Mouse (Mus musculus) left cerebral cortex, adult 18-20 months (tissue): ENCODE results near the gene Rpusd3. TPM values are rescaled to one million over a fixed set of nuclear protein-coding genes. Genes with fewer than 3 reads are reported as not detected.

Experiments used
- DNase-seq, 2 experiments: peaks; one replicate each; pipeline ENCODE4 v3.0.0; 2021 to 2022; ENCODE audit warnings: low spot score in 2 of 2, mixed read lengths in 1 of 2
- long read RNA-seq, 2 experiments: library from polyadenylated mRNA; stranded (forward); transcript quantifications; one replicate each; pipeline ENCODE4 v2.0.0; 2021
- total RNA-seq, 2 experiments: library from RNA; stranded (reverse); gene quantifications; 2 replicates each; pipeline ENCODE4 v1.2.3; 2021

The Rpusd3 gene
- 10 to 100 TPM; 14.7 to 19.8 TPM for total RNA-seq
- long read RNA-seq, experiment 1, transcript Rpusd3-202 (9 exons, 1,269 nt), result major isoform, 6 of 16 reads
- long read RNA-seq, experiment 1, partial matches to known transcripts, result 2 of 16 reads
- long read RNA-seq, experiment 1, other reads (novel, unspliced or antisense), result 6 of 16 reads
- long read RNA-seq, experiment 2, partial matches to known transcripts, result 1 of 8 reads
- long read RNA-seq, experiment 2, other reads (novel, unspliced or antisense), result 4 of 8 reads

DNA sequence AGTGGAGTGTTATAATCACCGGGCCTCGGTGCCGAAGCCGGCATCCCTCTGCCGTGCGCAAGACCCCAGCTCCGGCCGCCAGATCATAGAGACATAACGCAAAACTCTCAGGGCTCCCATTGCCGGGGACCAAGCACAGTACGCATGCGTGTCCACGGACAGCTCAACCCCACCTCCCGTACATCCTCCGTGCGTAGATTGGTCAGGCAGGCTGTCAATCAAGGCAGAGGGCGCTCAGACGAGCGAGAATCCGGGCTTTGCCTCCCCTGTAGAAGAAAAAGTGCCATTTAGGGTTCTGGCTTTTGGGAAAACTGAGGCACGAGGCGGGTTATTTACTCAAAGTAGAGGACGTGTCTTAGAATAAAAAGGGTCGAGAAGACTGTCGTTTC, at the start of gene Rpusd3:
TSS of gene Rpusd3 (minus strand) at position 142 of the 389 bp plus-strand sequence.
- DNase-seq, result peak; percentile 98 to 100

DNA sequence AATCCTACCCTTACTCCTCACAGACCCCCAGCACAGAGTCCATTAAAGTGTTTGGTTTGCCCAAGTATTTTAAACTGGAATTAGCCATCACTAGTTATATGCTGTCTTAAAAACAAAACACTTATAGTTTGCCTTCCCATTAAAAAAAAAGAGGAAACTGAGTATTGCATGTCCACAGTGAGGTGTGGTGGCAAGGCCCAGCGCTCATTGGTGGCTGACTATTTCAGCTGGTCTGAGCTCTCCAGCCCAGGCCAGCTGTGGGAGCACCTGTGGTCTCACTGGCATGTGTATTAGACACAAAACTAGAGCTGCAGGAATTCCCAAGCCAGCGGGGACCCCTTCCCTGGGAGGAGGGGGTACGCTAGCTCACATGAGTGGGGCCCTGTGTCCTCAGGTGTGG, 49.4 kb upstream of the Rpusd3 start:
- DNase-seq, result no peak

DNA sequence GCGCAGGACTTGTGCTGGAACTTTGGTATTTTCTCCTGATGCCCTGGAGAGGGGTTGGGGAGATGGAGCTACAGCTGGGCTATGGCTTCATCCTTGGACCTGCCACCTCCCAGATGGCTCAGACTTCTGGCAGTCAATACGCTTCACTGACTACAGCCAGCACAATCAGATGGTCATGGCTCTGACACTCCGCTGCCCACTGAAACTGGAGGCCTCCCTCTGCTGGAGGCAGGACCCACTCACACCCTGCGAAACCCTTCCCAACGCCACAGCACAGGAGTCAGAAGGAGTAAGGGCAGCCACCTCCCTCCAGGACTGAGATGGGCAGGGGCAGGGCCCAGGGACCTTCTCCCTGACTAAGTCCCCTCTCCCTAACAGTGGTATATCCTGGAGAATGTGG, 46.5 kb upstream of the Rpusd3 start:
- no peak for DNase-seq

DNA sequence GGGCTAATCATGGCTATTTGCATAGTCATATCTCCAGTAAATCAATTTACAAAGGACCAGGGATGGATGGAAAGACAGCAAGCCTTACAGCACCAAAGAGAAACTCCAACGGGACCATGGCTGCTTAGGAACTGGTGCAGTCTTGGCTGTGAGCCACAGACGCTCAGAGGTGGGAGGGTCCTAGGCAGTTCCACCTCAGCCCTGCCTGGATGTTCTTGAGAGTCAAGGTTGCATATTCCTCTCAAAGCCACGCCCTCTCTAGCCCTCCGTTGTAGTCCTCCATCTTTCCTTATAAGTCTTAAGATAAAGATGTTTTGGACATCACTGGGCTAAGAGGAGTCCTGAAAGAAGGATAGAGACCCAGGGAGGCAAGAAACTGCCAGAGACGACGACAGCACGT, 44.9 kb upstream of the Rpusd3 start:
- DNase-seq, result no peak

DNA sequence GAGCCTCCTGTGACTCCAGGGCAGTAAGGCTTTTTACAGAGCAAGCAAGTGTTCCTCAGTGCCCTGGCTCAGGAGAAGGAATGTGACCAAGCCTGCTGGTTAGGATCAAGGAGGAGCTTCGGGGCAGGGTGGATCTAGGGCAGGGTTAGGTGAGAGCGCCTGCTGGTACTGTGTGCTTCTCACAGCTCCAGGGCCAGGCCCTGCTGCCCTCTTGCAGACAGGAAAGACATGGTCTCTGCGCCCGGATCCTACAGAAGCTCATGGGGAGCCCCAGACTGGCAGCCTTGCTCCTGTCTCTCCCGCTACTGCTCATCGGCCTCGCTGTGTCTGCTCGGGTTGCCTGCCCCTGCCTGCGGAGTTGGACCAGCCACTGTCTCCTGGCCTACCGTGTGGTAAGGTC, 39.5 kb upstream of the Rpusd3 start:
- no peak for DNase-seq

DNA sequence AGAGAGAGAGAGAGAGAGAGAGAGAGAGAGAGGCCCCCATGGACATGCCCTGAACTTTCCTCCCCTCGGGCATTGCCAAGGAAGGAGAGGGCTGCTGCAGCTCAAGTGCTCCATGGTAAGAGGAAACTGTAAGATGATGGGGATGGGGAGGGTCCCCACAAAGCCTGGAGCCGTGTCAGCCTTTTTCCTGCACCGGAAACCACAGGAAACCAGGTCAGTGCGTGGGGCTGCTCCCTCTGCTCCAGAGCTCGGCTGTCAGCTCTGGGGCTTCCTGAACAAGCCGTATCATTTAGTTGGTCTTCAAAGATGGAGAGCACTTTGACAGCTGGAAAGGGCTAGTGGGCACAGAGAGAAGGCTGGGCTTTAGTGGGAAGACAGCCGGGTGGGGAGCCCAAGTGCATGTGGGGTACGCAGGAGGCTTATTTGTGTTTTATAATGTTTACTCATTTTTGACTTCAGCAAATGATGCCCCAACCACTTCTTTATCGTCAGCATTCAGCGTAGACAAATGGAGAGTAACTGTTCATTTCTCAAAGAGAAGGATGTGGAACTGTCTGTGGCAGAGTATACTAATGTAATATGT, 38.9 kb upstream of the Rpusd3 start, which contains the start of gene Il17re:
TSS of gene Il17re (plus strand) at position 533 of the 583 bp plus-strand sequence.
- DNase-seq, result no peak

DNA sequence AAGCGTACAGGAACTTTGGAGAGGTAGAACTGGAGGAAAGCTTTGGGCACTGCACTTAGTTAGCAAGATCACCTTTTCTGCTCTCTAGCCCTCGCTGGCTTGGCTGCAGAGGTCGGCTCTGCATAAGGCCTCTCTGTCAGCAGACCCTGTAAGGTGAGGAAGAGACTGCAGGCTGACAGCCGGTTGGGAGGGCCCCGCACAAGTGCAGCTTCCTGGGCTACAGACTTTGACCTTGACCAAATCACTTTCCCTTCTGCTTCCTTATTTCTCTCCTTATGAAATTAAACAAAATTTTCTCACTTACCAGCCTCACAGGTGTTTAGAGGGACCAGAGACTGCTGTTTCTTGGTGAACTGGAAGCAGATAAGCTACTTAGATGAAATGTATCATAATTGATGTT, 35.9 kb upstream of the Rpusd3 start:
- DNase-seq, result no peak

DNA sequence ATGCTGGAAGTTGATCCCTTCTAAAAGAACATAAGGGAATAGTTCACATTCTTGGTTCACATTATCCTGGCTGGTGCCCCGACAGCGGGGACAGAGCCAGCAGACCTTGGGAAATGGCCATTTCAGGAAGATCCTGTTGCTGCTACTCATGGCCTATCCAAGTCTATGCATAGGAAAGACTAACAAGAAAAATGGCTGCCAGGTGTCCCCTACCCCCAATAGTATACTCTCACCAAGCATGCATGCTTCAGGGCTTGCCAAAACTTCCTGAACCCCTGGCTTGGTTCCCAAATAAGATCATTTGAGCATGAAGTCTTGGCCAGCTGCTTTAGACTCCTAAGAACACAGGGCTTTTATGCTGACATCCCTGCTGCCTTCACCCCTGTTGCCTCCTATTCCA, 32.7 kb upstream of the Rpusd3 start:
- DNase-seq, result no peak

DNA sequence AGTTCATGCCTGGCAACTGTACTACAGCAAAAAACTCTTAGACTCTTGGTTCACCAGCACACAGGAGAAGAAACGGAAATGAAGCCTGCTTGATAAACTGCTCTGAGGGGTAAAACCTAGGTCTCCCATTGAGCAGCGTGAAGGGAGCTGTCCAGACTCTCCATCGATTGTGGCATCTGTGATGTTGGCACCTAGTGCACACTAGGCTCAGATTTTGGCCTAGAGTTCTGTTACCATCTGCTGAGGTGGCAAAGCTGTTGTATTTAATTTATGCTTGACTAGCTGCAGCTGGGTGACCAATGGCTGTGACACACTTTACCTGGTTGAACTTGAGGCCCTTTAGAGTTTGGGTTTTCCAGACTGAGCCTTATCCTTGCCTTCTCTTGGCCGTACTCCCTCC, 28.5 kb upstream of the Rpusd3 start:
- no peak for DNase-seq

DNA sequence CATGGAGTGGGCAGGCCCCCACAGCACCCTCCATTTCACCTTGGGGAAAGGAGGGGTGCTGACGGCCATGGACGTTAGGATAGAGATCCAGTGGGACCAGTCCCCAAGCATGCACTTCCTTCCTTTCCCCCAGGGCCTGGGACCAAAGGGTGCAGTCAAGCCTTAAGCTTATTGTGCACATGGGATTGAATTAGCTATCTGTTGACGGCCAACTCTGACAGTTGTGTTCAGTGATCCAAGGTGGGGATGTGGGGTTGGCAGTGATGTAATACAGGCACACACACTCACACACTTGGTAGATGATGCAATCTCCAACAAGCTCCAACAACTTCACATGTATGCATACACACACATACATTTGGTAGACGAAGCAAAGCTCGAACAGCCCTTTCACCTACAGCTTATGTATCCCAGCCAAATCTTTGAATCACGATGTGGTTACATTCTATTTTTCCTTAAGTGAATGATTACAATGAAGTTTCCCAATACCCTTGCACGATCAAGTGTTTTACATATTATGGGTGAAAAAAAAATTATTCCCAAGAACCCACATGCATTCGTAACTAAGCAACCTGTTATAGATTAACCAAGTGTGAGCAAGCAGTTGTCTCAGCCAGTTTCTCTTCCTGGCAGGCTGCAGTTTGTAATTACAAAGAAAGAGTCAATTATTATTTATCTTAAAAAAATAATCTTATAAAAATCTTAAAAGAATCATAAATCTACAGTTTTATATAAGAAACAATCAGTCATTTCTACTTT, 25.2 kb upstream of the Rpusd3 start:
- DNase-seq, result no peak

DNA sequence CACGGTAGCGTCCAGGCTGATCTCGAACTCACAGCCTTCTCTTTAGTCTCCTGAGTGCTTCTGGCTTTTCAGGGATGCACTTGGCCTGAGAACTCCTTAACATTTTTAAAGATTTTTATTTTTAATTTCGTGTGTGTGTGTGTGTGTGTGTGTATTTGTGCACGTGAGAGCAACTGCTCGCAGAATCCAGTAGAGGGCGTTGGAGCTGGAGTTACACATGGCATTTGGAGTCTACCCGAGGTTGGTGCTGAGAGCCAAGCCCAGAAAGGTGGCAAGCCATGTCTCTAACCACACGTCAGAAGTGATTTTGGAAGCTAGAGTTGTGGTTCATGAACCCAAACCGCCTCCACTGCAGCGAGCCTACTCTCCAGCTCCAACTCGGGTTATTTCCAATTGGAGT, 24.0 kb upstream of the Rpusd3 start:
- no peak for DNase-seq

DNA sequence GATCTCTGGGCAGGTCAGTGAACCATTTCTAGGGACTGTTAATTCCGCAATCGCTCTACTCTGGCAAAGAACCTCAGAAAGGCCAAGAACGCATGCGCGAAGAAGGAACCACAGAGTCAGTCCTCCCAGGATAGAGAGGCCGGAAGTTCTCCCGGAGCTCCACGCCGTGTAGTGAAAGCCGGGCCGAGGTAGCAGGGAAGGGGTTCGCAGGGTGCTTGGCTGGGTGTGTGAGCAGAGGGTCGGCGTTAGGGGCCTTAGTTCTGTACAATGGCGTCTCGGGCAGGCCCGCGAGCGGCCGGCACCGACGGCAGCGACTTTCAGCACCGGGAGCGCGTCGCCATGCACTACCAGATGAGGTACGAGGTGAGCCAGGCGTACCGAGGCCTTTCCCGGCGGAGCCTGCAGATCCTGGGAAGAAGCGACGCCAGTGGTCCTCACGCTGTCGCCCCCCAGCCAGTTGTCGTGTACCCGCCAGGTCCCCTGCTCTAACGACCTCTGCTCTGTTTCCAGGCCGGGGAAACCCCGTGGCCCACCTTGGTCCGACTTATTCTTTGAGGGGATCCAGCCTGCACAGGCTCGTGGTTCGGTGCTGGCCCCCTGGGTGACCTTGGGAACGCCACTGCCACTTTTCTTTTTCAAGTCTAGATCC, 23.4 kb upstream of the Rpusd3 start, which contains the start of gene Jagn1:
TSS of gene Jagn1 (plus strand) at position 128 of the 649 bp plus-strand sequence.
- DNase-seq, result peak; percentile 91 to 92

DNA sequence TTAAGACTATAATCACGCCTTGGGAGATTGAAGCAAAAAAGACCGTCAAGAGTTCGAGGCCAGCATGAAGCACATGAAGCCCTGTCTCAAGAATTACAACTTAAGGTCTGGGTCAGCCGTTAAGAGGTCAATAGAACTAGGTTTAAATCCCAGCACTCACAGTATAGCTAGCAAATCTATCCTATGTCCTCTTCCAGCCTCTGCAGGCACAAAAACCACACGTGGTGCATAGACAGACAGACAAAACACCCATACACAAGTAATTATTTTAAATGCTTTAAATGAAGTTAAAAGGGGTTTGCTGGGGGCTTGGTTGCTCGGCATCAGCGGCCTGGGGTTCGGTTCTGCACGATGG, 22.9 kb upstream of the Rpusd3 start:
- DNase-seq, result no peak

DNA sequence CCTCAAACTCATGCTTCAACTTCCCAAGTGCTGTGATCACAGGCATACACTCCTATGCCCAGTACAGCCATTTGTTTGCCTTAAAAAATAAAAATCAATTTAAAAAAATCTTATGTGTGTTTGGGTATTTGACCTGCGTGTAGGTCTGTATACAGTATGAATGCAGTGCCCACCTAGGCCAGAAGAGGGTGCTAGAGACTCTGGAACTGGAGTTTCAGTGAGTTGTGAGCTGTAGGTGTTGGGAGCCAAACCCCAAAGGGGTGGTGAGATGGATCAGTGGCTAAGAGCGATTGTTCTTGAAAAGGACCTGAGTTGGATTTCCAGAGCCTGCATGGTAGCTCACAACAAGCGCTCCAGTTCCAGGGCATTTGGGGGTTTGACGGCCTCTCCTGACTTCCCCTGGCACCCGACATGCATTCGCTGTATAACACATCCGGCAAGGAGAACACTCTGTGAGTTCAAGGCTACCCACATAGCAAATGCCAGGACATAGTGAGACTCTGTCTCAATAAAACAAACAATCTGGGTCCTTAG, 22.1 kb upstream of the Rpusd3 start:
- DNase-seq, result peak; percentile 62 to 67

DNA sequence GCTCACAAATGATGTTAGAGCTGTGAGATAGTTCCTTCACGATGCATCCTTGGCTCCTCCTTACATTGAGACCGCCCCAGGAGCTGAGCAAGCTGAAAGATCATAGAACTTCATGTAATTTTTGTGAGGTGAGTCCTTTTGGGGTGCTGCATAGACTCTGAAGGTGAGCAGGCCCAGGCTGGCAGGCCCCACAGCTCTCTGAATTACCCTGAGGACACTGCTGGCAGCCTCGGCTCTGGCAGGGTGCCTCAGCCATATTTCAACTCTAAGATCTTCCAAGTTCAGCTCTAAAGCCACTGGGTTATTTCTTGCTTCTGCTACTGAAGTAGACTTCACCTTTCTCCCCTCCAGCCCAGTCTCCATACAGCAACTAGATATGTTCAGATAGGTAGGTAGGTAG, 21.5 kb upstream of the Rpusd3 start:
- no peak for DNase-seq

DNA sequence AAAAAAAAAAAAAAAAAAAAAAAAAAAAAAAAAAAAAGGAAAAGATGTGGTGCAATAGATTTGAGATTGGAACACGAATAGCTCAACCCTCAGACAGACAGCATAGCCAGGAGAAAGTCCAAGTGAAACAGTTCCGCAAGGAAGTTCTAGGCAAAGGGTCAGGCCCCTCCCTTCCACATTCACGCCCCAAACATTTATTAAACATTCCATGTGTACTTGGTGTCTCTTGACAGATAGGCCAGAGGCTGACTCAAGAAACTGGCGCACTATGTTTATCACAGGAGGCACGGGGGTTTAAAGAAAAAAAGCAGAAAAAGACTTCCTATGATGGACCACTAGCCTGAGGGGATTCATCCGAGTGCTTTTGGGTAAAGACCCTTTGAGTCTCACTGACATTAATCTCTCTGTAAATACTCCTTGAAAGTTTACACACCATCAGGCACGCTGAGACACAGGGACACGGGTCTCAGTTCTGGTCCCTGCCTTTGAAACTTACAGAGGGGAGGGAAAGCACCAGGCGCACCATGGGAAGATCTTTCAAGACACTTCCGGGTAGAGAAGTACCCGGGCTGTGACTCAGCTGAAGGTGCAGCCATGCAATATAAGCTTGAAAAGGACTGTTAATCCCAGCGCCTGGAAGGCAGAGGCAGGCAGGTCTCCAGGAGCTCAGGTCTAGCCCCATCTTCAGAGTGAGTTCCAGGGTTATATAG, 19.7 kb upstream of the Rpusd3 start:
- no peak for DNase-seq

DNA sequence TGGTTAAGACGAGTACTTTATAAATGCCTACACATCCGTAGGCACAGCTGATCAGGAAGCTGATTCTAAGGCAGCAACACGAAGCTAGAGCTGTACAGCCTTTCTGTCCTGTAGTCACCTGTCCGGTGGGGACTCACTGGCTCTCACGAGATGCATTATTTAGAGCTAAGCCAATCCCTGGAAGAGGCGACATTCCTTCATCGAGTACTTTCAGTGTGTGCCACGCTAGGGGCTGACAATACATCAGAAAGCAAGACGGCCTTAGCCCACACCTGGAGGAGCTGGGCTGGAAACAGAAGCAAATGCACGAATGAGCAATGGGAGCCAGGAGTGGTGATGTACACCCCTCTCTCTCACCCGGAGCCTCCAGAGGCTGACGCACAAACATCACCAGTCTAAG, 18.0 kb upstream of the Rpusd3 start:
- DNase-seq, result no peak

DNA sequence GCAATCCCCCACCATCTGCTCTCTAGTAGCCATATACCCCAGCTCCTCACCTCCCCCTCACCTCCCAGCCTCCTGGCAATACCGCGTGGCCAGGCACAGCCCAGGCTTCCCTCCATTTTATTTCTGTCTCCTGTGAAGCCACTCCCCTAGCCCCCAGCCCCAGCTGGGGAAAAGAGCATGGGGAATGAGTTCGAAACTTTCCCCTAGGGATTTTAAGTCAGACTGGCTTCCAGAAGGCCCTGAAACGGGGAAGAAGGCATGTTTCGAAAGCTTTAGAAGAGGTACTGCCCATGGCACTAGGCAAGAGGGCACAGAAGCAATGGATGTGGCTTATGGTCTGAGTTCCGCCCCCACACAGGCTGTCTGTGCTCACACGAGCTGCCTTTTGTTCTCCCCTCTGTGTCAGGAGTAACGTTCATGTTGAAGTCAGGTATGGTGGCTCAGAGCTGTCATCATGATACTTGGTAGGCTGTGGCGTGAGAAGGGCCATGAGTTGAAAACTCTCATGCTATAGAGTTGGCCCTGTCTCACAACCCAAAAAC, 16.6 kb upstream of the Rpusd3 start, which contains the start of gene Cidec:
TSS of gene Cidec (minus strand) at position 97 of the 542 bp plus-strand sequence.
- DNase-seq, result no peak

DNA sequence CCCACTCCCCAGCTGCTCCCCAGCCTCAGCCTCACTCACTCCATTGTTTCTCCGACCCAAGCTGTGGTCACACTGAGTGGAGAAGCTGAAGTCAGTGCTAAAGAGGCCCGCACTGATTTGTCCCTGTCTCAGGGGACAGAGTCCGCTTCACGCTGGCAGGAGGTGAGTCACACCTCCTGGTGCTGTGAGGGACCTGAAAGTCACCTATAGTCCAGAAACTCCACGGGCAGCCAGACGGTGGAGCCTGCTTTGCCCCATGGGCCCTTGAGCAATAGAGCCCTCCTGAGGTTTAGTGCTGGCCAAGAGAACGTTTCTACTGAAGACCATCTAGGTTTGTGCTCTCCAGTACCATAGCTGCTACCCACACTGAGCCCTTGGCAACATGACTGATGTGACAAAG, 15.6 kb upstream of the Rpusd3 start:
- DNase-seq, result no peak

DNA sequence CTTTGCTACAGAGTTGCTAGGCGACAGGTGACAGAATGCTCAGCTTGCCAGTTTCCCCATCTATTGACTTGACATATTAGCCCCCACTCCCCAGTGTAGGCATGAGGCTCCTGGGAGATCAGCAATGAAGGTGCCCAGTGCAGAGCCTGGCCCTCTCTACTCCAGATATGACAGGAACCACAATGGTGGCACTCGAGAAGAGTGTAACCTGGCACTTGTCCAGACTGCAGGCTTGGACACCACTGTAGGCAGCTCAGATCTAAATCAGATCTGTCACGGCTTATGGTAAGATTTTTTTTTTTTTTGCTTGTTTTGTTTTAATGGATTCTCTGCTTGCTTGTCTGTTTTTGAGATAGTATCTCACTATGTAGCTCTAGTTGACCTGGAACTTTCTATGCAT, 14.5 kb upstream of the Rpusd3 start:
- DNase-seq, result no peak

DNA sequence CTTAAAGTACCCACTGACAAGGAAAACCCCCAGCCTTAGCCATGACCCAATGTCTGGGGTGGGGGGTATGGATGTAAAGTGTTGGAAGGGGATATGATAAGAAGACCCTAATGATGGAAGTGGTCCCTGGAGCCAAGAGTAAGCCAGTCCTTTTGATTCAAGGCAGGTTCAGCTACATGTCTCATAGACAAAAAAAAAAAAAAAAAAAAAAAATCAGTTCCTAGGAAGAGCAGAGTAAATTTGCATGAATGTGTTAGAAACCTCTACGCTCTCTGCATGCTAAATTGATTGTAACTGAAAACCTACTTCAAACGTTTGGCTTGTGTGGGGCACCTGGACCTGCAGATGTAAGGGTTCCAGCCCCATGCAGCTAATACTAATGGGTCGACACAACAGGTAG, 12.7 kb upstream of the Rpusd3 start:
- no peak for DNase-seq
